Mouse (Mus musculus) c-Kit-positive CD71-positive TER-119-negative erythroid progenitor cells, embryonic 14.5 days (primary cell): ENCODE measurements around the gene Cdc42bpa.

Experiments
- DNase-seq: peaks from one replicate; pipeline ENCODE4 v3.0.0-alpha.2; 2013; ENCODE audit warnings: low read depth

The Cdc42bpa gene

GRCm38 (mm10) chr1:179959721-179960542 is at the start of gene Cdc42bpa:
Cdc42bpa (plus strand) TSS chr1:179960472.
- no peak for DNase-seq

GRCm38 (mm10) chr1:179913471-179913870 is 46.8 kb upstream of the Cdc42bpa start:
- no peak for DNase-seq

GRCm38 (mm10) chr1:179917036-179917435 is 43.2 kb upstream of the Cdc42bpa start:
- no peak for DNase-seq

- DNase-seq = no peak
Observed at GRCm38 (mm10) chr1:179917481-179917880, 42.8 kb upstream of the Cdc42bpa start.

GRCm38 (mm10) chr1:179919656-179920436 is 40.4 kb upstream of the Cdc42bpa start:
- no peak for DNase-seq

- DNase-seq = no peak
Observed at GRCm38 (mm10) chr1:179923661-179924405, 36.4 kb upstream of the Cdc42bpa start.

GRCm38 (mm10) chr1:179926240-179926639 is 34.0 kb upstream of the Cdc42bpa start:
- DNase-seq = no peak

GRCm38 (mm10) chr1:179927102-179927501 is 33.2 kb upstream of the Cdc42bpa start:
- no peak for DNase-seq

- no peak for DNase-seq
Observed at GRCm38 (mm10) chr1:179928822-179929221, 31.4 kb upstream of the Cdc42bpa start.

- no peak for DNase-seq
Observed at GRCm38 (mm10) chr1:179931247-179931646, 29.0 kb upstream of the Cdc42bpa start.

GRCm38 (mm10) chr1:179934064-179934463 is 26.2 kb upstream of the Cdc42bpa start:
- DNase-seq = no peak

GRCm38 (mm10) chr1:179940071-179940786 is 20.0 kb upstream of the Cdc42bpa start:
- DNase-seq = no peak

GRCm38 (mm10) chr1:179940787-179941352 is 19.4 kb upstream of the Cdc42bpa start:
- DNase-seq = no peak

- DNase-seq = no peak
Observed at GRCm38 (mm10) chr1:179945017-179945416, 15.3 kb upstream of the Cdc42bpa start.

GRCm38 (mm10) chr1:179946616-179947015 is 13.7 kb upstream of the Cdc42bpa start:
- DNase-seq = no peak

- no peak for DNase-seq
Observed at GRCm38 (mm10) chr1:179947653-179948052, 12.6 kb upstream of the Cdc42bpa start.

GRCm38 (mm10) chr1:179951597-179951996 is 8.7 kb upstream of the Cdc42bpa start:
- no peak for DNase-seq

GRCm38 (mm10) chr1:179953251-179953650 is 7.0 kb upstream of the Cdc42bpa start:
- no peak for DNase-seq

- DNase-seq = no peak
Observed at GRCm38 (mm10) chr1:179957431-179957830, 2.8 kb upstream of the Cdc42bpa start.

- no peak for DNase-seq
Observed at GRCm38 (mm10) chr1:179958871-179959720, 1.2 kb upstream of the Cdc42bpa start.

- no peak for DNase-seq
Observed at GRCm38 (mm10) chr1:179960543-179960876, 238 bp downstream of the Cdc42bpa start.
